28 mouse cellular contexts compared by ENCODE assay signal in the genomic region with DNA sequence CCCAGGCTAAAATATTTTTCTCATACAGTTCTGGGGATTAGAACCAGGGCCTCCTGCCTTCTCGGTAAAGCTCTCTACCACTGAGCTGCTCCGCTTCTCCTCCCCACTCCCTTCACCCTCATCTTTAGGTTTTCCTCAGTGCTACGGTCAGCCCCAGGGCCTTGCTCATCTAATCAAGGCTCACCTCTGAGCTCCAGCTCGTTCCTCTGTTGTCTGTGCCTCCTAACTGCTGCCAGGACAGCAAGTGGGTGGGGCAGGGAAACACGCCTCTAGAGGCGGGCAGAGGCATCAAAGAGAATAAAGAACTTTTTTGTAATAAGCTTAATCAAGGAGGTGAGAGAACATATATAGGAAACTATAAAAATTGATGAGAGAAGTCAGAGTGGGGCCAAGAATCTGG. TPM values are rescaled to one million over a fixed set of nuclear protein-coding genes. Genes with fewer than 3 reads are reported as not detected.
DNase-seq lines count a peak whose midpoint lies in the region; ATAC-seq lines count a peak whose summit lies in the region.
"Had no signal": no experiment of that assay in that cellular context is flagged by ENCODE, and none has a peak within 500 bp of the region (broad histone marks: within the 10 kb centered on the region; RNA-seq: fewer than 3 reads in every experiment).

No protein-coding gene starts in this region.

- H3K4me1 ChIP-seq in heart, embryonic 11.5 days (ENCODE audit: control insufficient read depth, insufficient read depth, low read length) = no peaks in the 10 kb centered on the region
- H3K4me1 ChIP-seq in liver, embryonic 11.5 days (replicated peaks; ENCODE audit: control insufficient read depth, insufficient read depth, low read length) = peaks cover 8% of the 10 kb centered on the region
- H3K4me1 ChIP-seq in neural tube, embryonic 15.5 days = no peaks in the 10 kb centered on the region
- H3K4me1 ChIP-seq: embryonic facial prominence, embryonic 12.5 days; embryonic facial prominence, embryonic 15.5 days; forebrain, embryonic 12.5 days; forebrain, embryonic 15.5 days; heart, embryonic 12.5 days; heart, embryonic 15.5 days; hindbrain, embryonic 10.5 days; hindbrain, embryonic 13.5 days had no signal

- H3K4me2 ChIP-seq in heart, embryonic 11.5 days = no peak overlapping the region
- no peak overlapping the region for H3K4me2 ChIP-seq in liver, embryonic 11.5 days
- H3K4me2 ChIP-seq in neural tube, embryonic 15.5 days = no peak overlapping the region
- H3K4me2 ChIP-seq: embryonic facial prominence, embryonic 12.5 days; embryonic facial prominence, embryonic 15.5 days; forebrain, embryonic 12.5 days; forebrain, embryonic 15.5 days; heart, embryonic 12.5 days; heart, embryonic 15.5 days; hindbrain, embryonic 13.5 days had no signal

- no peaks in the 10 kb centered on the region for H3K27me3 ChIP-seq in heart, embryonic 11.5 days (ENCODE audit: control insufficient read depth, insufficient read depth, low read length)
- H3K27me3 ChIP-seq in liver, embryonic 11.5 days (replicated peaks; ENCODE audit: control insufficient read depth, insufficient read depth, low read length) = no peaks in the 10 kb centered on the region
- no peaks in the 10 kb centered on the region for H3K27me3 ChIP-seq in neural tube, embryonic 15.5 days (replicated peaks)
- H3K27me3 ChIP-seq: embryonic facial prominence, embryonic 12.5 days; embryonic facial prominence, embryonic 15.5 days; forebrain, embryonic 12.5 days; forebrain, embryonic 15.5 days; heart, embryonic 12.5 days; heart, embryonic 15.5 days; hindbrain, embryonic 13.5 days had no signal

- H3K36me3 ChIP-seq in heart, embryonic 11.5 days (ENCODE audit: control insufficient read depth, insufficient read depth, low read length) = no peaks in the 10 kb centered on the region
- H3K36me3 ChIP-seq in liver, embryonic 11.5 days (ENCODE audit: control insufficient read depth, insufficient read depth, low read length) = no peaks in the 10 kb centered on the region
- H3K36me3 ChIP-seq in neural tube, embryonic 15.5 days = peaks cover 40% of the 10 kb centered on the region
- H3K36me3 ChIP-seq: forebrain, embryonic 12.5 days; heart, embryonic 15.5 days had no signal

- no peak overlapping the region for H3K27ac ChIP-seq in heart, embryonic 11.5 days (ENCODE audit: low read depth, low read length)
- no peak overlapping the region for H3K27ac ChIP-seq in liver, embryonic 11.5 days (ENCODE audit: low read depth, low read length)
- H3K27ac ChIP-seq in neural tube, embryonic 15.5 days (replicated peaks) = no peak overlapping the region
- H3K27ac ChIP-seq: embryonic facial prominence, embryonic 12.5 days; embryonic facial prominence, embryonic 15.5 days; forebrain, embryonic 12.5 days; forebrain, embryonic 15.5 days; heart, embryonic 15.5 days; hindbrain, embryonic 10.5 days; hindbrain, embryonic 13.5 days had no signal

- H3K4me3 ChIP-seq in heart, embryonic 11.5 days (ENCODE audit: low read depth, low read length) = no peak overlapping the region
- no peak overlapping the region for H3K4me3 ChIP-seq in liver, embryonic 11.5 days (ENCODE audit: low read depth, low read length)
- no peak overlapping the region for H3K4me3 ChIP-seq in neural tube, embryonic 15.5 days (replicated peaks)
- H3K4me3 ChIP-seq: embryonic facial prominence, embryonic 12.5 days; embryonic facial prominence, embryonic 15.5 days; forebrain, embryonic 12.5 days; forebrain, embryonic 15.5 days; heart, embryonic 12.5 days; heart, embryonic 15.5 days; hindbrain, embryonic 10.5 days; hindbrain, embryonic 13.5 days had no signal

- WGBS in heart, embryonic 11.5 days (ENCODE audit: insufficient replicate concordance) = 58% methylated on average over 6 of the region's 6 CpGs
- WGBS in liver, embryonic 11.5 days = 54% methylated on average over 6 of the region's 6 CpGs
- 52% methylated on average over 6 of the region's 6 CpGs for WGBS in neural tube, embryonic 15.5 days

- H3K9me3 ChIP-seq in heart, embryonic 11.5 days (replicated peaks; ENCODE audit: control insufficient read depth, low read length) = no peaks in the 10 kb centered on the region
- no peaks in the 10 kb centered on the region for H3K9me3 ChIP-seq in liver, embryonic 11.5 days (ENCODE audit: control insufficient read depth, low read length)
- H3K9me3 ChIP-seq in neural tube, embryonic 15.5 days (replicated peaks) = no peaks in the 10 kb centered on the region
- H3K9me3 ChIP-seq: embryonic facial prominence, embryonic 12.5 days; embryonic facial prominence, embryonic 15.5 days; forebrain, embryonic 12.5 days; forebrain, embryonic 15.5 days; G1E; heart, embryonic 12.5 days; heart, embryonic 15.5 days; hindbrain, embryonic 10.5 days; hindbrain, embryonic 13.5 days had no signal

- peak; percentile 75 for DNase-seq in heart, adult 11 months
- peak; percentile 18 for DNase-seq in liver
- DNase-seq in liver, embryonic 11.5 days (ENCODE audit: low spot score) = no peak
- no peak for DNase-seq in cerebellum, adult 9-11 months
- DNase-seq: adrenal gland, adult 2 months; adrenal gland, postnatal 36 days; cerebellum, adult 18-20 months; cerebellum, adult 9-10 months; cerebellum, postnatal 25 days; gastrocnemius, postnatal 36 days; heart, postnatal 10 days; heart, postnatal 36 days had no signal

- ATAC-seq in heart, embryonic 11.5 days (replicated peaks; ENCODE audit: insufficient number of reproducible peaks, low FRiP score, low TSS enrichment) = no peak
- no peak for ATAC-seq in liver, embryonic 11.5 days (replicated peaks; ENCODE audit: low FRiP score)
- ATAC-seq in erythroid progenitor cell, adult 5-6 weeks (replicated peaks; ENCODE audit: low FRiP score, poor library complexity, severe bottlenecking) = peak; percentile 52; the same call in 1 of the 2 replicates
- peak; percentile 59 for ATAC-seq in megakaryocyte-erythroid progenitor cell, adult 5-6 weeks (replicated peaks; ENCODE audit: low FRiP score, low TSS enrichment, poor library complexity, severe bottlenecking)
- ATAC-seq in neural tube, embryonic 15.5 days (ENCODE audit: low FRiP score) = no peak
- ATAC-seq: forebrain, embryonic 15.5 days; hindbrain, embryonic 16.5 days had no signal

- no peak overlapping the region for H3K9ac ChIP-seq in heart, embryonic 11.5 days (ENCODE audit: low read depth, low read length)
- no peak overlapping the region for H3K9ac ChIP-seq in liver, embryonic 11.5 days (ENCODE audit: low read depth, low read length)
- no peak overlapping the region for H3K9ac ChIP-seq in neural tube, embryonic 15.5 days (replicated peaks)
- H3K9ac ChIP-seq: embryonic facial prominence, embryonic 12.5 days; embryonic facial prominence, embryonic 15.5 days; forebrain, embryonic 12.5 days; forebrain, embryonic 15.5 days; heart, embryonic 12.5 days; heart, embryonic 15.5 days; hindbrain, embryonic 13.5 days had no signal

RNA-seq across cellular contexts. Expression of gene Med17, which starts 8.1 kb away (rescaled TPM):
- polyA plus RNA-seq in heart, embryonic 11.5 days (2014; fragmentation: Nextera tagmentation; extraction: Ambion mirVana) = 23.2 and 26.8 TPM in 2 replicates
- polyA plus RNA-seq in liver, embryonic 11.5 days (2014; fragmentation: Nextera tagmentation; extraction: Ambion mirVana) = 41.9 and 47.3 TPM in 2 replicates
- 12.6 and 14.4 TPM in 2 replicates for total RNA-seq in erythroid progenitor cell, adult 5-6 weeks (2015; ENCODE audit: low replicate concordance)
- 12.9 and 16.0 TPM in 2 replicates for total RNA-seq in erythroid progenitor cell, adult 5-6 weeks (2017; ENCODE audit: low replicate concordance)
- total RNA-seq in megakaryocyte-erythroid progenitor cell, adult 5-6 weeks (2014; fragmentation: Nextera tagmentation) = 26.1 and 33.5 TPM in 2 replicates
- 28.2 and 37.4 TPM in 2 replicates for total RNA-seq in megakaryocyte-erythroid progenitor cell, adult 5-6 weeks (2017)
- polyA plus RNA-seq in neural tube, embryonic 15.5 days (2015; fragmentation: Nextera tagmentation; extraction: Ambion mirVana) = 27.9 and 28.9 TPM in 2 replicates

RNA-seq across cellular contexts. Expression of gene Taf1d, which starts 18.2 kb away (rescaled TPM):
- polyA plus RNA-seq in heart, embryonic 11.5 days (2014; fragmentation: Nextera tagmentation; extraction: Ambion mirVana) = 47.4 and 62.0 TPM in 2 replicates
- polyA plus RNA-seq in liver, embryonic 11.5 days (2014; fragmentation: Nextera tagmentation; extraction: Ambion mirVana) = 95.1 and 110 TPM in 2 replicates
- total RNA-seq in erythroid progenitor cell, adult 5-6 weeks (2015; ENCODE audit: low replicate concordance) = 113 and 124 TPM in 2 replicates
- total RNA-seq in erythroid progenitor cell, adult 5-6 weeks (2017; ENCODE audit: low replicate concordance) = 307 and 435 TPM in 2 replicates
- 439 and 454 TPM in 2 replicates for total RNA-seq in megakaryocyte-erythroid progenitor cell, adult 5-6 weeks (2014; fragmentation: Nextera tagmentation)
- total RNA-seq in megakaryocyte-erythroid progenitor cell, adult 5-6 weeks (2017) = 1,383 and 1,827 TPM in 2 replicates
- 57.9 and 58.2 TPM in 2 replicates for polyA plus RNA-seq in neural tube, embryonic 15.5 days (2015; fragmentation: Nextera tagmentation; extraction: Ambion mirVana)

RNA-seq across cellular contexts. Expression of gene 4931406C07Rik, which starts 18.4 kb away (rescaled TPM):
- polyA plus RNA-seq in heart, embryonic 11.5 days (2014; fragmentation: Nextera tagmentation; extraction: Ambion mirVana) = 3.2 and 6.4 TPM in 2 replicates
- polyA plus RNA-seq in liver, embryonic 11.5 days (2014; fragmentation: Nextera tagmentation; extraction: Ambion mirVana) = 4.2 and 4.5 TPM in 2 replicates
- total RNA-seq in erythroid progenitor cell, adult 5-6 weeks (2015; ENCODE audit: low replicate concordance) = 2.1 and 7.2 TPM in 2 replicates
- total RNA-seq in erythroid progenitor cell, adult 5-6 weeks (2017; ENCODE audit: low replicate concordance) = 0.26 and 1.5 TPM in 2 replicates
- total RNA-seq in megakaryocyte-erythroid progenitor cell, adult 5-6 weeks (2014; fragmentation: Nextera tagmentation) = 6.5 and 8.3 TPM in 2 replicates
- total RNA-seq in megakaryocyte-erythroid progenitor cell, adult 5-6 weeks (2017) = 5.2 and 6.7 TPM in 2 replicates
- polyA plus RNA-seq in neural tube, embryonic 15.5 days (2015; fragmentation: Nextera tagmentation; extraction: Ambion mirVana) = 14.0 and 15.7 TPM in 2 replicates

RNA-seq across cellular contexts. Expression of gene Vstm5, which starts 49.0 kb away (rescaled TPM):
- polyA plus RNA-seq in heart, embryonic 11.5 days (2014; fragmentation: Nextera tagmentation; extraction: Ambion mirVana) = 3.7 and 5.3 TPM in 2 replicates
- polyA plus RNA-seq in liver, embryonic 11.5 days (2014; fragmentation: Nextera tagmentation; extraction: Ambion mirVana) = 0.84 and 1.4 TPM in 2 replicates
- not detected in 2 replicates for total RNA-seq in erythroid progenitor cell, adult 5-6 weeks (2015; ENCODE audit: low replicate concordance)
- not detected in 2 replicates for total RNA-seq in erythroid progenitor cell, adult 5-6 weeks (2017; ENCODE audit: low replicate concordance)
- 3.0 and 3.4 TPM in 2 replicates for total RNA-seq in megakaryocyte-erythroid progenitor cell, adult 5-6 weeks (2014; fragmentation: Nextera tagmentation)
- total RNA-seq in megakaryocyte-erythroid progenitor cell, adult 5-6 weeks (2017) = 0.88 and 1.5 TPM in 2 replicates
- 37.6 and 41.1 TPM in 2 replicates for polyA plus RNA-seq in neural tube, embryonic 15.5 days (2015; fragmentation: Nextera tagmentation; extraction: Ambion mirVana)
- total RNA-seq: G1E; gastrocnemius, adult 8-10 months; granulocyte monocyte progenitor cell, adult 5-6 weeks had no signal
- polyA plus RNA-seq: G1E had no signal

Comparison
In these comparisons a context has a peak if more than half of its experiments do, and no peak if none do; other contexts are left out.
1. DNase-seq: peak in heart, adult 11 months (single experiment) and liver (single experiment); none in liver, embryonic 11.5 days (single experiment) and cerebellum, adult 9-11 months (single experiment).
2. ATAC-seq: peak in erythroid progenitor cell, adult 5-6 weeks (single experiment) and megakaryocyte-erythroid progenitor cell, adult 5-6 weeks (single experiment); none in heart, embryonic 11.5 days (single experiment), liver, embryonic 11.5 days (single experiment) and neural tube, embryonic 15.5 days (single experiment).